Mouse (Mus musculus): ENCODE measurements around the gene Arl2bp. TPM values are rescaled to one million over a fixed set of nuclear protein-coding genes. Genes with fewer than 3 reads are reported as not detected.

Gene Arl2bp
- polyA plus RNA-seq (2012), result 2.4 and 3.1 TPM in 2 replicates

- Histone ChIP-seq H3K27me3 (ENCODE audit: control insufficient read depth) (no peaks in the 10 kb centered on the region), H3K36me3 (ENCODE audit: control insufficient read depth) (peaks cover 18% of the 10 kb centered on the region), H3K4me1 (ENCODE audit: control insufficient read depth) (peaks cover 26% of the 10 kb centered on the region), H3K4me3 (replicated peaks) (peak within 1 kb of the TSS; percentile 86), H3K9me3 (ENCODE audit: control insufficient read depth, low read length) (no peaks in the 10 kb centered on the region)
- no peak for TF ChIP-seq GATA1 (IDR thresholded peaks at IDR 0.05; ENCODE audit: low read length)
- no peak for TF ChIP-seq TAL1 (IDR thresholded peaks at IDR 0.05; ENCODE audit: low read length)
These were observed at the start of gene Arl2bp for GRCm38 (mm10) chr8:94666456-94667308. Gene Arl2bp (plus strand): TSS chr8:94666600.

DNA sequence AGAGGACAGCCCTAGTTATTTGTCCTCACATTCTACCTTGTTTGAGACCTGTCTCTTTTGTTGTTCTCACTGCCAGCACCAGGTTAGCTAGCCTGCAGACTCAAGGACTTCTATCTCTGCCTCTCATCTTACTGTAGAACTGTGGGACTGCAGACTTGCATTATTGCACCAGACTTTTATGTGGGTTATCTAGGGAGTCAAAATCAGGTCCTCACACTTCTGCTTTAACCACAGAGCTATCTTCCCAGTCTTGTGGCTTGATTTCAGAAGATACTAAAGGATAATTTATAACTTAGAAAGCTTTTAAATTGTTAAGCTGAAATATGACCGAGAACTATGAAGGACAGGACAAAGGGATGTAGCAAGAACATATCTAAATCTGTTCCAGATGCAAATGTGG is 41.5 kb upstream of the Arl2bp start:
- no peak overlapping the region for H3K4me3 ChIP-seq (replicated peaks)
- no peak for TF ChIP-seq TAL1 (IDR thresholded peaks at IDR 0.05; ENCODE audit: low read length)
- no peaks in the 10 kb centered on the region; the same call in 1 of the 2 replicates for H3K4me1 ChIP-seq (ENCODE audit: control insufficient read depth)
- H3K27me3 ChIP-seq (ENCODE audit: control insufficient read depth), result no peaks in the 10 kb centered on the region
- H3K9me3 ChIP-seq (ENCODE audit: control insufficient read depth, low read length), result no peaks in the 10 kb centered on the region
- peaks cover 35% of the 10 kb centered on the region for H3K36me3 ChIP-seq (ENCODE audit: control insufficient read depth)

DNA sequence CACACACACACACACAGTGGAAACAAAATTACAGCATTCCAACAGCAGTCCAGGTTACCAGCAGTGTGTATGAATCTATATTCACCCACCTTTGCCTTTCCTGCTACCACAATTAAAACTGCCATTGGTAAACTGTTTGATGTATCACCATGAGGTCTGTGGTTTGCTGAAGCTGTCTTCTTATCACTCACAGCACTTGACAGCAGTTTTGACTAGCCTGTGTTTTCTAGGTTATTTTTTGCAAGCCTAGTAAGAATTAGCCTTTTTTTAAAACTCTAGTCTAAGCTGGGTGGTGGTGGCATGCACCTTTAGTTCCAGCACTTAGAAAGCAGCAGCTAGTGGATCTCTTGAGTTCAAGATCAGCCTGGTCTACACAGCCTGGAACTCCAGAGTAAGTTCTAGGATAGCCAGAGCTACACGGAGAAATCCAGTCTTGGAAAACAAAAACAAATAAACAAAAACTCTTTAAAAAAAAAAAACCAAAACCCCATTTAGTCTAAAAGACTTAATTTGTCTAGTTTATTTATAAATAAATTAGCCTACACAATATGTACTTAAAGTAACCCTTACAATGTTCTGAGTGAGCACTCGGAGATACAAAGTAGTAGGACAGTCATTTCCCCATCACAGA is 32.7 kb upstream of the Arl2bp start:
- H3K4me3 ChIP-seq (replicated peaks), result no peak overlapping the region
- H3K36me3 ChIP-seq (ENCODE audit: control insufficient read depth), result peaks cover 79% of the 10 kb centered on the region
- no peaks in the 10 kb centered on the region for H3K27me3 ChIP-seq (ENCODE audit: control insufficient read depth)
- TF ChIP-seq GATA1 (IDR thresholded peaks at IDR 0.05; ENCODE audit: low read length), result no peak
- no peak for TF ChIP-seq TAL1 (IDR thresholded peaks at IDR 0.05; ENCODE audit: low read length)
- H3K4me1 ChIP-seq (ENCODE audit: control insufficient read depth), result peaks cover 29% of the 10 kb centered on the region
- H3K9me3 ChIP-seq (ENCODE audit: control insufficient read depth, low read length), result no peaks in the 10 kb centered on the region

GRCm38 (mm10) chr8:94634211-94634610 is 32.2 kb upstream of the Arl2bp start:
- peak; percentile 80 for TF ChIP-seq GATA1 (IDR thresholded peaks at IDR 0.05; ENCODE audit: low read length)
- TF ChIP-seq TAL1 (IDR thresholded peaks at IDR 0.05; ENCODE audit: low read length), result 0 out of 3 replicates have a peak, but pooled peaks have one; percentile 18
- H3K36me3 ChIP-seq (ENCODE audit: control insufficient read depth), result peaks cover 83% of the 10 kb centered on the region
- no peak overlapping the region for H3K4me3 ChIP-seq (replicated peaks)
- H3K4me1 ChIP-seq (ENCODE audit: control insufficient read depth), result peaks cover 29% of the 10 kb centered on the region
- no peaks in the 10 kb centered on the region for H3K9me3 ChIP-seq (ENCODE audit: control insufficient read depth, low read length)
- no peaks in the 10 kb centered on the region for H3K27me3 ChIP-seq (ENCODE audit: control insufficient read depth)

DNA sequence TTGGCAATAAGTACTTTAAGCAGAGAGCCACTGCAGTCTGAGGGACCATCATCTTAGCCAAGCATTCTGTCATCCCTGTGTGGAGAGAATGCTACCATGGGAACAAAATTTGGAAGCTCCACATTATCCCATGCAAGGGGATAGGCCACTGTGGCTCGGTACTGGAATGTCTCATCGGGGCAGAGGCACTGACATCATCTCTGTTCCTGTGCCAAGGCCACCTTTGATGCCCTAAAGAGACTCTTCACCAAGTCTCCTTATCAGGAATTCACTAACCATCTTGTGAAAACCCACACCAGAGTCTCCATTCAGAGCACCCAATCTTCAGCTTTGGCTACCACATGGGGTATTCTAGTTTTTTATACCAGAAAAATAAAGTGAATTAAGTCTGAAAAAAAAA is 25.2 kb upstream of the Arl2bp start:
- TF ChIP-seq TAL1 (IDR thresholded peaks at IDR 0.05; ENCODE audit: low read length) (no peak), GATA1 (IDR thresholded peaks at IDR 0.05; ENCODE audit: low read length) (no peak)
- Histone ChIP-seq H3K4me1 (ENCODE audit: control insufficient read depth) (no peaks in the 10 kb centered on the region), H3K36me3 (ENCODE audit: control insufficient read depth) (peaks cover 81% of the 10 kb centered on the region)

DNA sequence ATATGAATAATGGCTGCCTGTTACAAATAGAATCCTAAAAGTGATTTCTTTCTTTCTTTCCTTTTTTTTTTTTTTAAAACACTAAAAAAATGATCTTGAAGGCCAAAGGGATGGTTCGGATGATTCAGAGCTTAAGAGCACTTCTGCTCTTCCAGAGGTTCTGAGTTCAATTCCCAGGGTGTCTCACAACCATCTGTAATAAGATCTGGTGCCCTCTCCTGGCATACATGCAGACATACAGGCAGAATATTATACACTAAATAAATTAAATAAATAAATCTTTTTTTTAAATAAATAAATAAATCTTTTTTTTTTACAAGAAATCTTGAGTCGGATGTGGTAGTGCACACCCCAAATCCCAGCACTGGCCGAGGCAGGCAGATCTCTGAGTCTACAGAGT is 24.5 kb upstream of the Arl2bp start:
- no peak for TF ChIP-seq GATA1 (IDR thresholded peaks at IDR 0.05; ENCODE audit: low read length)
- TF ChIP-seq TAL1 (IDR thresholded peaks at IDR 0.05; ENCODE audit: low read length), result no peak
- H3K4me3 ChIP-seq (replicated peaks), result no peak overlapping the region
- H3K4me1 ChIP-seq (ENCODE audit: control insufficient read depth), result no peaks in the 10 kb centered on the region
- peaks cover 82% of the 10 kb centered on the region for H3K36me3 ChIP-seq (ENCODE audit: control insufficient read depth)
- no peaks in the 10 kb centered on the region for H3K9me3 ChIP-seq (ENCODE audit: control insufficient read depth, low read length)
- H3K27me3 ChIP-seq (ENCODE audit: control insufficient read depth), result no peaks in the 10 kb centered on the region

More for the DNA sequence above, 25.2 kb upstream of the Arl2bp start:
- H3K4me3 ChIP-seq (replicated peaks), result no peak overlapping the region
- no peaks in the 10 kb centered on the region for H3K9me3 ChIP-seq (ENCODE audit: control insufficient read depth, low read length)
- H3K27me3 ChIP-seq (ENCODE audit: control insufficient read depth), result no peaks in the 10 kb centered on the region

GRCm38 (mm10) chr8:94645202-94645601 is 21.2 kb upstream of the Arl2bp start:
- Histone ChIP-seq H3K9me3 (ENCODE audit: control insufficient read depth, low read length) (no peaks in the 10 kb centered on the region), H3K4me3 (replicated peaks) (no peak overlapping the region), H3K36me3 (ENCODE audit: control insufficient read depth) (peaks cover 74% of the 10 kb centered on the region), H3K4me1 (ENCODE audit: control insufficient read depth) (peaks cover 2% of the 10 kb centered on the region), H3K27me3 (ENCODE audit: control insufficient read depth) (no peaks in the 10 kb centered on the region)
- TF ChIP-seq GATA1 (IDR thresholded peaks at IDR 0.05; ENCODE audit: low read length) (no peak), TAL1 (IDR thresholded peaks at IDR 0.05; ENCODE audit: low read length) (no peak)

- H3K4me1 ChIP-seq (ENCODE audit: control insufficient read depth), result peaks cover 2% of the 10 kb centered on the region
- H3K36me3 ChIP-seq (ENCODE audit: control insufficient read depth), result peaks cover 70% of the 10 kb centered on the region
- H3K27me3 ChIP-seq (ENCODE audit: control insufficient read depth), result no peaks in the 10 kb centered on the region
- no peak for TF ChIP-seq GATA1 (IDR thresholded peaks at IDR 0.05; ENCODE audit: low read length)
- TF ChIP-seq TAL1 (IDR thresholded peaks at IDR 0.05; ENCODE audit: low read length), result no peak
- no peaks in the 10 kb centered on the region for H3K9me3 ChIP-seq (ENCODE audit: control insufficient read depth, low read length)
- no peak overlapping the region for H3K4me3 ChIP-seq (replicated peaks)
These were observed 20.2 kb upstream of the Arl2bp start for GRCm38 (mm10) chr8:94646165-94646564.

DNA sequence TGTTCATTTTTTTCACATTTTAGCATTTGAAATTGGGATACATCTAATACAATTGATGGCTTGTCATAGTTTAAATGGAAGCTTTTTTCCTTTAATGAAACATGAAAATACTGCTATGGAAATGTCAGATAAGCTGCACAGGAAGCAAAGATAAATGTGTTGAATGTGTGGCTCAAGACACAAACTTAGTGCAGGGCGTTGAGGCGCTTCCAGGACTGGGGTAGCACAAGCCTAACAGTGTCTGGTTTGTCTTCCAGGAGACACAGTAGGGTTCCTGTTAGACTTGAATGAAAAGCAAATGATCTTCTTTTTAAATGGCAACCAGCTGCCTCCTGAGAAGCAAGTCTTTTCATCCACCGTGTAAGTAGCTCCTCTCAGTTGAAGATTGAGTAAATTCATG is 16.9 kb upstream of the Arl2bp start:
- TF ChIP-seq TAL1 (IDR thresholded peaks at IDR 0.05; ENCODE audit: low read length) (no peak), GATA1 (IDR thresholded peaks at IDR 0.05; ENCODE audit: low read length) (no peak)

More for the DNA sequence above, 16.9 kb upstream of the Arl2bp start:
- Histone ChIP-seq H3K4me3 (replicated peaks) (no peak overlapping the region), H3K36me3 (ENCODE audit: control insufficient read depth) (peaks cover 77% of the 10 kb centered on the region), H3K27me3 (ENCODE audit: control insufficient read depth) (no peaks in the 10 kb centered on the region), H3K4me1 (ENCODE audit: control insufficient read depth) (peaks cover 2% of the 10 kb centered on the region), H3K9me3 (ENCODE audit: control insufficient read depth, low read length) (no peaks in the 10 kb centered on the region)

Data from erythroblast, embryonic 14.5 days (primary cell).